Mouse (Mus musculus): ENCODE data around the gene Gnaq.

- TF ChIP-seq CTCF (IDR thresholded peaks at IDR 0.05; ENCODE audit: low read depth) (no peak), EP300 (IDR thresholded peaks at IDR 0.05; ENCODE audit: low read depth) (no peak)
Observed at GRCm38 (mm10) chr19:16154480-16154879, 21.8 kb downstream of the Gnaq start.
